Mouse (Mus musculus) cerebellum, adult 2 months (tissue): ENCODE measurements around the gene Gaa.

Experiments used
- CTCF ChIP-seq: fragments of 200-500 bp; IDR thresholded peaks from 2 replicates; pipeline ENCODE4 v1.5.1; 2011; ENCODE audit warnings: low read depth, mild to moderate bottlenecking, control low read depth, low read length, moderate library complexity, borderline replicate concordance; ENCODE audit not compliant: insufficient read depth
- POLR2A ChIP-seq: fragments of 200-500 bp; IDR thresholded peaks from 2 replicates; pipeline ENCODE4 v1.6.1; 2011; ENCODE audit warnings: low read length, control low read depth, borderline replicate concordance; ENCODE audit not compliant: insufficient read depth

DNA sequence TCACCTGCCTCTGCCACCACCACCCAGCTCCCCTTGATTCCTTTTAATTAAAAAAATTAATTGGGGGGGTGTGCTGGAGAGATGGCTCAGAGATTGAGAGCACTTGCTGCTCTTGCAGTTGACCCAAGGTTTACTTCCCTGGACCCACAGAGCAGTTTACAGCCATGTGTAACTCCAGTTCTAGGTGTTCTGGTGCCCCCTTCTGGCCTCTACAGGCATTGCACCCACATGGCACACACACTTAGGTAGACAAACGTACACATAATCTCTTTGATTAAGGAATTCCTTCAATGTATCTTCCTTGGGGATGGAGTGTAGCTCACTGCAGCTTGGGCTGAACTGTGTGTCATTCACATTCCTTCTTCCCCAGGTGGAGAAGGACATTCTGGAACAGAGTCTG, 57.4 kb downstream of the Gaa start:
- TF ChIP-seq CTCF, result no peak
- no peak for TF ChIP-seq POLR2A
